Mouse (Mus musculus) megakaryocyte-erythroid progenitor cell, adult 5 weeks (primary cell): ENCODE data around the gene Kcnh8. TPM values are rescaled to one million over a fixed set of nuclear protein-coding genes. Genes with fewer than 3 reads are reported as not detected.

ENCODE experiments used
- polyA plus RNA-seq: library from polyadenylated mRNA; stranded (reverse); fragments of >175 nt; gene quantifications from 2 replicates; pipeline ENCODE4 v1.2.3, GENCODE M21; 2012

Kcnh8 gene
- polyA plus RNA-seq = not detected in 2 replicates

DNA sequence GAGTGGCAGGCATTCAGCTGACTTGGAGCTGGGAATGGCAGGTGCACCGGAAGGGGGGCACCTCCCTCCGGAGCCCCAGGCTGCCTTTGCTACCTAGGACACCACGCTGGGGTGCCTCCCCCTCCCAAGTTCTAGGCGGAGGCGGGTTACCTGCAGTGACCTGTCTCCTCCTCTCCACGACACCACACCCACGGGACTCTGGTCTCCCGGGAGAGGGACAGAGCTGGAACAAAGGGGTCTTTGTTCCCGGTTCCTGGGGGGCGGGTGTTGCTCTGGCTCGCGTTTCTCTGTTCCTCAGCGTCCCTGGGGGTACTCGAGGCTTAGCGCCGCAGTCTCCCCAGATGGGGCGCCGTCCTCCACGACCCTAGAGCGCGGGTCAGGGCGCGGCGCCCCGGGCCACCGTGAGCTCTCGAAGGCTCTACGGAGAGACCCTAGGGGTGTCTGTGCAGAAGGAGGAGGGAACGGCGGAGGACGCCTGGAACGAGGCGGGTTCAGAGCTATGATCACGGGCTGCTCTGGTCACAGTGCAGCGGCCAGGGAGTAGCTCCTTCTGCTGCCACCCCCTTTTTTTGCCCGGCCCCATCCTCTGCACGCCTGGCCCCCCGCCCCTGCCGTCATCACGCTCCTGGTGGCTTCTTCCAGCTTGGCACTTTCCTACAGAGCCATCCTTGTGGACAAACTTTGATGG lies at the start of gene Kcnh8:
Gene Kcnh8, plus strand, starts transcription at position 617 of the 688 bp plus-strand sequence.

